Mouse (Mus musculus): ENCODE results near the gene Exoc4. TPM values are rescaled to one million over a fixed set of nuclear protein-coding genes. Genes with fewer than 3 reads are reported as not detected.

Gene Exoc4
- polyA plus RNA-seq, 1 experiment from 2014 or later, result 18.1 TPM

- Histone ChIP-seq H3K9me3 (replicated peaks; ENCODE audit: low read length) (no peaks in the 10 kb centered on the region), H3K4me1 (replicated peaks; ENCODE audit: insufficient read depth, low read length) (no peaks in the 10 kb centered on the region), H3K9ac (ENCODE audit: low read depth, low read length) (no peak overlapping the region), H3K4me2 (ENCODE audit: low read length) (no peak overlapping the region), H3K27me3 (ENCODE audit: insufficient read depth, low read length) (no peaks in the 10 kb centered on the region), H3K27ac (no peak overlapping the region), H3K4me3 (replicated peaks; ENCODE audit: low read depth, low read length) (no peak overlapping the region), H3K36me3 (ENCODE audit: insufficient read depth, low read length) (no peaks in the 10 kb centered on the region)
- WGBS, result 66% methylated on average over 2 of the region's 2 CpGs
- ATAC-seq (replicated peaks; ENCODE audit: low FRiP score, low read depth) (no peak), DNase-seq (ENCODE audit: low spot score) (no peak)
- TF ChIP-seq CTCF (IDR thresholded peaks at IDR 0.05; ENCODE audit: low read depth), result no peak
These were observed 719.9 kb downstream of the Exoc4 start for GRCm38 (mm10) chr6:33968746-33969145.

DNA sequence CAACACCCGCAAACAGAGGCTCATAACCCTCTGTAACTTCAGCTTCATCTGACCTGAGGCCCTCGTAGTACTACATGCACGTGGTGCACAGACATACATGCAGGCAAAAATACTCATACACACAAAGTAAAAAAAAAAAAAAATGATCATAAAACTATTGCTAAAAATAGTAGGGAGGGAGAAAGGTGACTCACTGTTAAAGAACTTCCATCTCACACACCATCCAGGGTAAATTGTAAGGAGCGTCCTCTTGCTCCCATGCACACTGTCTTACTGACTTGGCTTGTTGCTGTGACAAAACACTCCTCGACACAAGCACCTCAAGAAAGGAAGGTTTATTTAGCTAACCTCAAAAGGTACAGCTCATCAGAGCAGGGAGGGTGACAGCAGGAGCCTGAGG lies 723.9 kb downstream of the Exoc4 start:
- no peak for DNase-seq (ENCODE audit: low spot score)
- ATAC-seq (replicated peaks; ENCODE audit: low FRiP score, low read depth), result no peak

DNA sequence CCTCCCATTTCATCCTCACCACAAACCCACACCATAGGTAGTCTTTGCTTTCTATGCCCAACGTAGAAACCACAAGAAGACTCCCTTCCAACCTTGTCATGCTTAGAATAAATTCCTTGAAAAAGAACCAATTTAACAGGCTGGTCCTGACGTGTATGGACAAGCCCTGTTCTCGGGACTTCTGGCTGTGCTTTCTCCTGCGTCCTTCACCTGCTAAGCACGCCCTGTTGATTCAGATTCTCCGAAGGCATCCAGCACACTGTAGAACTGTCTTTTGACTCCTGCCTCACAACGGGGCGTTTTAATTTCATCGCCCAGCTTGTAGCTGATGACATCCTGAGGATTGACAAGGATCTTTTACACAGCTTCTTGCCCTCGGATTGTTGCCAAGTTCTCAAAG lies 727.7 kb downstream of the Exoc4 start:
- no peak overlapping the region for H3K27ac ChIP-seq
- 81% methylated on average over 10 of the region's 10 CpGs for WGBS
- H3K9me3 ChIP-seq (replicated peaks; ENCODE audit: low read length), result no peaks in the 10 kb centered on the region
- DNase-seq (ENCODE audit: low spot score), result no peak
- no peak overlapping the region for H3K4me2 ChIP-seq (ENCODE audit: low read length)
- no peak for ATAC-seq (replicated peaks; ENCODE audit: low FRiP score, low read depth)
- TF ChIP-seq CTCF (IDR thresholded peaks at IDR 0.05; ENCODE audit: low read depth), result no peak
- no peaks in the 10 kb centered on the region for H3K27me3 ChIP-seq (ENCODE audit: insufficient read depth, low read length)
- no peak overlapping the region for H3K9ac ChIP-seq (ENCODE audit: low read depth, low read length)
- no peak overlapping the region for H3K4me3 ChIP-seq (replicated peaks; ENCODE audit: low read depth, low read length)
- H3K36me3 ChIP-seq (ENCODE audit: insufficient read depth, low read length), result no peaks in the 10 kb centered on the region
- no peaks in the 10 kb centered on the region for H3K4me1 ChIP-seq (replicated peaks; ENCODE audit: insufficient read depth, low read length)

More for the DNA sequence above, 723.9 kb downstream of the Exoc4 start:
- TF ChIP-seq CTCF (IDR thresholded peaks at IDR 0.05; ENCODE audit: low read depth), result no peak
- Histone ChIP-seq H3K36me3 (ENCODE audit: insufficient read depth, low read length) (no peaks in the 10 kb centered on the region), H3K4me1 (replicated peaks; ENCODE audit: insufficient read depth, low read length) (no peaks in the 10 kb centered on the region), H3K4me2 (ENCODE audit: low read length) (no peak overlapping the region), H3K4me3 (replicated peaks; ENCODE audit: low read depth, low read length) (no peak overlapping the region), H3K9ac (ENCODE audit: low read depth, low read length) (no peak overlapping the region), H3K27ac (no peak overlapping the region), H3K9me3 (replicated peaks; ENCODE audit: low read length) (no peaks in the 10 kb centered on the region), H3K27me3 (ENCODE audit: insufficient read depth, low read length) (no peaks in the 10 kb centered on the region)
- 89% methylated on average over 5 of the region's 5 CpGs for WGBS

DNA sequence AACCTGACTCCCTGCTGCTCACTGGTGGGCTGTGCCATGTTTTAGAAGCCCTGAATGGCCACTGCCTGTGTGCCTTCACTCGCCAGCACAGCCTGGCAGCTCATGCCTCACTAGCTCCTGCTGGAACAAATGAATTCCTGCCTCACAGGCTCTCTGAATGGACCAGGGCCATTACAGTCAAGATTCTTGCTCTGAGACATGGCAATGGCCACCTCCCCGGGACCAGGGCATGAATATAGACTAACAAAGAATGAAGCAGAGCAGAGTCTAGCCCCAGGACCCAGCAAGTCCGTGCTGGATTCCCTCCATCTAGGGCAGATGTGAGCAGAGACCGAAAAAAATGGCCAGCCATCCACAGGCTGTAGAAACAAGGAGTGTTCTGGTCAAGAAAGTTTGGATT lies 728.6 kb downstream of the Exoc4 start:
- no peak overlapping the region for H3K9ac ChIP-seq (ENCODE audit: low read depth, low read length)
- TF ChIP-seq CTCF (IDR thresholded peaks at IDR 0.05; ENCODE audit: low read depth), result no peak
- H3K9me3 ChIP-seq (replicated peaks; ENCODE audit: low read length), result no peaks in the 10 kb centered on the region

GRCm38 (mm10) chr6:33977880-33978279 lies 729.0 kb downstream of the Exoc4 start:
- H3K27ac ChIP-seq, result no peak overlapping the region
- no peaks in the 10 kb centered on the region for H3K27me3 ChIP-seq (ENCODE audit: insufficient read depth, low read length)
- ATAC-seq (replicated peaks; ENCODE audit: low FRiP score, low read depth) (no peak), DNase-seq (ENCODE audit: low spot score) (no peak)
- no peaks in the 10 kb centered on the region for H3K4me1 ChIP-seq (replicated peaks; ENCODE audit: insufficient read depth, low read length)
- 57% methylated on average over 9 of the region's 9 CpGs for WGBS
- no peaks in the 10 kb centered on the region for H3K9me3 ChIP-seq (replicated peaks; ENCODE audit: low read length)
- no peaks in the 10 kb centered on the region for H3K36me3 ChIP-seq (ENCODE audit: insufficient read depth, low read length)
- no peak overlapping the region for H3K4me2 ChIP-seq (ENCODE audit: low read length)
- no peak overlapping the region for H3K4me3 ChIP-seq (replicated peaks; ENCODE audit: low read depth, low read length)
- no peak for TF ChIP-seq CTCF (IDR thresholded peaks at IDR 0.05; ENCODE audit: low read depth)
- H3K9ac ChIP-seq (ENCODE audit: low read depth, low read length), result no peak overlapping the region

More for the DNA sequence above, 728.6 kb downstream of the Exoc4 start:
- ATAC-seq (replicated peaks; ENCODE audit: low FRiP score, low read depth) (no peak), DNase-seq (ENCODE audit: low spot score) (no peak)
- 60% methylated on average over 4 of the region's 4 CpGs for WGBS
- Histone ChIP-seq H3K4me3 (replicated peaks; ENCODE audit: low read depth, low read length) (no peak overlapping the region), H3K36me3 (ENCODE audit: insufficient read depth, low read length) (no peaks in the 10 kb centered on the region), H3K27ac (no peak overlapping the region), H3K4me2 (ENCODE audit: low read length) (no peak overlapping the region), H3K4me1 (replicated peaks; ENCODE audit: insufficient read depth, low read length) (no peaks in the 10 kb centered on the region), H3K27me3 (ENCODE audit: insufficient read depth, low read length) (no peaks in the 10 kb centered on the region)

GRCm38 (mm10) chr6:33982709-33983108 lies 733.8 kb downstream of the Exoc4 start:
- WGBS, result 73% methylated on average over 9 of the region's 9 CpGs
- Histone ChIP-seq H3K4me3 (replicated peaks; ENCODE audit: low read depth, low read length) (no peak overlapping the region), H3K27me3 (ENCODE audit: insufficient read depth, low read length) (no peaks in the 10 kb centered on the region), H3K4me1 (replicated peaks; ENCODE audit: insufficient read depth, low read length) (no peaks in the 10 kb centered on the region), H3K36me3 (ENCODE audit: insufficient read depth, low read length) (no peaks in the 10 kb centered on the region), H3K4me2 (ENCODE audit: low read length) (no peak overlapping the region), H3K9me3 (replicated peaks; ENCODE audit: low read length) (no peaks in the 10 kb centered on the region), H3K27ac (no peak overlapping the region), H3K9ac (ENCODE audit: low read depth, low read length) (no peak overlapping the region)
- no peak for TF ChIP-seq CTCF (IDR thresholded peaks at IDR 0.05; ENCODE audit: low read depth)
- ATAC-seq (replicated peaks; ENCODE audit: low FRiP score, low read depth) (no peak), DNase-seq (ENCODE audit: low spot score) (no peak)

DNA sequence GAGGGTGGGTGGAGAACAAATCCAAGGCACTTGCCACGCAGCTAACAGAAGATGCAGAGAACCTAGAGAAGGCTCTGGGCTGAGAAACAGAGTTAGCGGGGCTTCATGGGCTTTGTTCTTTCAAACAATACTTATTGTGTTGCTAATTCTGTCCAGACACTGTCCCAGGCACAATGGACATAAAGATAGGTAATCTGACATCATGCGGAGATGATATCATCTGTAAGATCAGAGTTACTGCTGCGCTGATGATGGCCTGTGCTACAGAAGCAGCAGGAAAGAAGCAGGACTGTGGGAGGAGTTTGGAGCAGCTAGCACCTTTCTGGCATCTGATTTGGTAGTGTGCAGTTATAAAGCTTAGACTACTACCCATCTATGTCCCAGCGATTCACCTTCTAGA lies 738.2 kb downstream of the Exoc4 start:
- Histone ChIP-seq H3K4me3 (replicated peaks; ENCODE audit: low read depth, low read length) (no peak overlapping the region), H3K4me1 (replicated peaks; ENCODE audit: insufficient read depth, low read length) (no peaks in the 10 kb centered on the region), H3K9me3 (replicated peaks; ENCODE audit: low read length) (no peaks in the 10 kb centered on the region), H3K9ac (ENCODE audit: low read depth, low read length) (no peak overlapping the region), H3K36me3 (ENCODE audit: insufficient read depth, low read length) (no peaks in the 10 kb centered on the region), H3K27ac (no peak overlapping the region), H3K27me3 (ENCODE audit: insufficient read depth, low read length) (no peaks in the 10 kb centered on the region), H3K4me2 (ENCODE audit: low read length) (no peak overlapping the region)
- 80% methylated on average over 5 of the region's 5 CpGs for WGBS
- TF ChIP-seq CTCF (IDR thresholded peaks at IDR 0.05; ENCODE audit: low read depth), result no peak
- ATAC-seq (replicated peaks; ENCODE audit: low FRiP score, low read depth), result no peak
- DNase-seq (ENCODE audit: low spot score), result no peak

Data from kidney, postnatal 0 days (tissue).